Mouse (Mus musculus) heart, embryonic 15.5 days (tissue): ENCODE data around the gene Ap1m2. TPM values are rescaled to one million over a fixed set of nuclear protein-coding genes. Genes with fewer than 3 reads are reported as not detected.

Experiments used
- ATAC-seq: fragments of 200-750 bp; cut with Nextera tagmentation; replicated peaks from 2 replicates; pipeline ENCODE4 v1.8.0; 2017; ENCODE audit warnings: low read depth, moderate TSS enrichment; ENCODE audit not compliant: insufficient number of reproducible peaks, insufficient read depth, low FRiP score
- H3K27ac ChIP-seq: fragments of 300-500 bp; sonication (generic); 2 replicates; pipeline ENCODE4 v1.5.1; 2015; ENCODE audit warnings: mild to moderate bottlenecking, inconsistent platforms
- H3K27me3 ChIP-seq: fragments of 300-500 bp; sonication (generic); 2 replicates; pipeline ENCODE4 v1.6.1; 2015; ENCODE audit warnings: inconsistent platforms
- H3K36me3 ChIP-seq: fragments of 300-500 bp; sonication (generic); 2 replicates; pipeline ENCODE4 v1.6.1; 2015; ENCODE audit warnings: mild to moderate bottlenecking, inconsistent platforms
- H3K4me1 ChIP-seq: fragments of 300-500 bp; sonication (generic); replicated peaks from 2 replicates; pipeline ENCODE4 v1.6.1; 2015; ENCODE audit warnings: inconsistent platforms
- H3K4me2 ChIP-seq: fragments of 300-500 bp; sonication (generic); 2 replicates; pipeline ENCODE4 v1.6.1; 2015; ENCODE audit warnings: inconsistent platforms, mild to moderate bottlenecking, moderate library complexity
- H3K4me3 ChIP-seq: fragments of 300-500 bp; sonication (generic); 2 replicates; pipeline ENCODE4 v1.5.1; 2015; ENCODE audit warnings: mild to moderate bottlenecking, inconsistent platforms
- H3K9ac ChIP-seq: fragments of 300-500 bp; sonication (generic); 2 replicates; pipeline ENCODE4 v1.6.1; 2015; ENCODE audit warnings: mild to moderate bottlenecking, inconsistent platforms
- H3K9me3 ChIP-seq: fragments of 300-500 bp; sonication (generic); replicated peaks from 2 replicates; pipeline ENCODE4 v1.6.1; 2016; ENCODE audit warnings: inconsistent platforms
- WGBS: fragments of 180-500 bp; shearing (Covaris S2); methylation state at CpG from one replicate; pipeline ENCODE4 v1.1.7; 2015; ENCODE audit warnings: mixed read lengths; 5-methylcytosine and 5-hydroxymethylcytosine counted together
- polyA plus RNA-seq: library from polyadenylated mRNA; unstranded; fragments of >200 nt; fragmentation: Nextera tagmentation; extraction: Ambion mirVana; gene quantifications from 2 replicates; pipeline ENCODE4 v1.2.1, GENCODE M21; 2015

Gene Ap1m2
- polyA plus RNA-seq, 1 experiment from 2014 or later, result 1.8 TPM

DNA sequence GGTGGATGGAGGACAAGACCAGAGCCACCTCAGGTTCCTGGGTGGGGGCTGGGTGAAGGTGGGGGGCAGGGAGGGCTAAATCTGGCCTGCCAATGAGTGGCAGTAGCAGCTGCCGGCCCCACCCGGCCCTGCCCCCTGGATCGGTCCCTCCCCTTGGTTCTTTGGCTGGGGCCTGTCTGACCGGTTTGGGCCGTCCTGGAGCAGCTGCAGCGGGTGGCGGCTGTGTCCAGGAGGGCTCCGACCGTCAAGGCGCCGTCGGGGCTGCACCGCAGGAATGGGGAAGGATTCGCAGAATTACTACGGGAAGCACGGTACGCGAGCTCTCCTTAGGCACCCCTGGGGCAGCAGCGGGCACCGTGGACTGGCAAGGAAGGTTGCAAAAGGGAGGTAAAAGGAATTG, 25.5 kb upstream of the Ap1m2 start:
- peaks cover 25% of the 10 kb centered on the region for H3K4me1 ChIP-seq
- H3K36me3 ChIP-seq, result peaks cover 10% of the 10 kb centered on the region; the same call in 1 of the 2 replicates
- no peak overlapping the region for H3K27ac ChIP-seq
- WGBS, result 32% methylated on average over 20 of the region's 20 CpGs
- ATAC-seq, result peak; percentile 55; the same call in 1 of the 2 replicates
- H3K9ac ChIP-seq, result peak overlapping the region; percentile 2
- H3K9me3 ChIP-seq, result no peaks in the 10 kb centered on the region
- no peaks in the 10 kb centered on the region for H3K27me3 ChIP-seq
- peak overlapping the region; percentile 40 for H3K4me3 ChIP-seq
- H3K4me2 ChIP-seq, result peak overlapping the region; percentile 62

DNA sequence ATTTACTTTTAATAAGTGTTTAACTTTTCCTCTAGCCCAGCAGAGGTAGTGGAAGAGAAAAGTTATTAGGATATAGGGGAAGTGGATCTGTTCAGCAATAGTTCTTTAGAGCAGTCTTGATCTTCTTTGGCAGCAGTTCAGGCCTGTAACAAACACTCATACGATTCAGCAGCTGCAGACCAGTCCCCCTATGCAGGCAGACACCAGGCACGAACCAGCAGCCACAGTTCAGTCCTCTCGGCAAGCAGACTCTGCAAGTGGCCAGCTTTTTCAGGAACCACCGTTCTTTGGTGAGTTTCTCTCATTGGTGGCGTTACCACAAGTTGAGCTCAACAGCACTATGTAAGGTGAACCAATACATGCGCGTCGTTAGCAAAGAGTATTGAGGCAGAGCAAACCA, 24.4 kb upstream of the Ap1m2 start:
- H3K36me3 ChIP-seq, result no peaks in the 10 kb centered on the region
- WGBS, result 80% methylated on average over 8 of the region's 8 CpGs
- H3K4me2 ChIP-seq, result no peak overlapping the region
- no peak overlapping the region for H3K9ac ChIP-seq
- no peak overlapping the region for H3K27ac ChIP-seq
- peaks cover 37% of the 10 kb centered on the region for H3K4me1 ChIP-seq
- H3K4me3 ChIP-seq, result no peak overlapping the region
- H3K9me3 ChIP-seq, result no peaks in the 10 kb centered on the region
- ATAC-seq, result no peak
- H3K27me3 ChIP-seq, result no peaks in the 10 kb centered on the region

DNA sequence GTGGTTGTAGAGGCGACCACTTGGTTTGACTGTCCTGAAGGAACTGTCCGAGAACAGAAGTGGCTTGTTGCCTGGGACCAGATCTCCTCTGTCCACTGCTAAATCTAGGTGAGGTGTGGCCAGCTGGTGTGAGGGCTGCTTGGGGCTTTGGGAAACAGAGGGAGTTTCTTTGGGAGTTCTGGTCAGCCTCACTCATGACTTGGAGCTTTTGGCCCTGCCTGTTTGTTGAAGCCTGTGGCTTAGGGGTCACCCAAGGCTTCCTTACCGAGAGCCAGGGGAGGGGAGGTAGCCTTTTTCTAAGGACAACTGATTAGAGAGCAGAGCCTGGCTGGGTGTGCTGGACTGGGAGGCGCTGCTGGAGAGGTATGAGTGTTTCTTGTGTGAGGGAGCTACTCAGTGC, 23.3 kb upstream of the Ap1m2 start:
- 51% methylated on average over 4 of the region's 4 CpGs for WGBS
- Histone ChIP-seq H3K4me1 (peaks cover 40% of the 10 kb centered on the region), H3K4me2 (no peak overlapping the region), H3K4me3 (no peak overlapping the region), H3K27me3 (no peaks in the 10 kb centered on the region), H3K27ac (peak overlapping the region; percentile 45; the same call in 1 of the 2 replicates), H3K9me3 (no peaks in the 10 kb centered on the region), H3K36me3 (no peaks in the 10 kb centered on the region), H3K9ac (no peak overlapping the region)
- ATAC-seq, result no peak

DNA sequence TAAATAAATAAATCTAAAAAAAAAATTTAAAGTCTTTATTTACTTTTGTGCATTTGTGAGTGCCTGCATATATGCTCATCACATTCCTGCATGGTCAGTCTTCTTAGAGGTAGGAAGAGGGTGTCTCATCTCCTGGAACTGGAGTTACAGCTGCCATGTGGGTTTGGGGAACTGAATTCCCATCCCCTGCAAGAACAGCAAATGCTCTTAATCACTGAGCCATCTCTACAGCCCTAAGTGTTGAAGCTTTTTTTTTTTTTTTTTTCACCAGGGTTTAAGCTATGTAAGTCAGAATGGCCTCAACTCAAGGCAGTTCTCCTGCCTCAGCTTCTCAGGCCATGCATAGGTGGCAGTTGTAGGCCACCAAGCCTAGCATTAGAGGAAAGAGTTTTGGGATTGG, 22.6 kb upstream of the Ap1m2 start:
- Histone ChIP-seq H3K36me3 (no peaks in the 10 kb centered on the region), H3K9me3 (no peaks in the 10 kb centered on the region), H3K4me1 (peaks cover 46% of the 10 kb centered on the region), H3K27me3 (no peaks in the 10 kb centered on the region), H3K9ac (no peak overlapping the region), H3K4me3 (no peak overlapping the region), H3K4me2 (no peak overlapping the region), H3K27ac (no peak overlapping the region)
- no peak for ATAC-seq

DNA sequence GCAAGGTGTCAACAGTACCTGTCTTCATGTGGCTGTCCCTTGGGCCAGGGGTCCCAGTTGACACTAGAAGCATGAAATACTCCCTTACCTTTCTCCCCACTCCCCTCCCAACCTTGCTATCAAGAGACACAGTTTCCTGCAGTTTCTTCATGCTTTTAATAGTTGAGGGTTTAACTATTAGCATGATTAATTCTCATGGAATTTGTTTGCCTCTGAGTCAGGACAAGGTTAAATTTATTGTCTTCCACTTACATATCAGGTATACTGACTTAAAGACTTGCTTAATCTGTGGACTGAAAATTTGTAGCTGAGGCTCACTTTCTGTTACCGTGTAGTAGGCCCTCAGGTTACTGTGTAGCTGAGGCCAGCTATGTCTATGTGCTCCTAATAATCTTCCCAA, 21.4 kb upstream of the Ap1m2 start:
- H3K4me2 ChIP-seq, result no peak overlapping the region
- H3K4me3 ChIP-seq, result no peak overlapping the region
- H3K36me3 ChIP-seq, result no peaks in the 10 kb centered on the region
- H3K27me3 ChIP-seq, result no peaks in the 10 kb centered on the region
- no peak for ATAC-seq
- H3K9ac ChIP-seq, result no peak overlapping the region
- no peaks in the 10 kb centered on the region for H3K9me3 ChIP-seq
- WGBS, result 84% methylated on average over 1 of the region's 1 CpGs
- peaks cover 55% of the 10 kb centered on the region for H3K4me1 ChIP-seq
- H3K27ac ChIP-seq, result peak overlapping the region; percentile 55; the same call in 1 of the 2 replicates

DNA sequence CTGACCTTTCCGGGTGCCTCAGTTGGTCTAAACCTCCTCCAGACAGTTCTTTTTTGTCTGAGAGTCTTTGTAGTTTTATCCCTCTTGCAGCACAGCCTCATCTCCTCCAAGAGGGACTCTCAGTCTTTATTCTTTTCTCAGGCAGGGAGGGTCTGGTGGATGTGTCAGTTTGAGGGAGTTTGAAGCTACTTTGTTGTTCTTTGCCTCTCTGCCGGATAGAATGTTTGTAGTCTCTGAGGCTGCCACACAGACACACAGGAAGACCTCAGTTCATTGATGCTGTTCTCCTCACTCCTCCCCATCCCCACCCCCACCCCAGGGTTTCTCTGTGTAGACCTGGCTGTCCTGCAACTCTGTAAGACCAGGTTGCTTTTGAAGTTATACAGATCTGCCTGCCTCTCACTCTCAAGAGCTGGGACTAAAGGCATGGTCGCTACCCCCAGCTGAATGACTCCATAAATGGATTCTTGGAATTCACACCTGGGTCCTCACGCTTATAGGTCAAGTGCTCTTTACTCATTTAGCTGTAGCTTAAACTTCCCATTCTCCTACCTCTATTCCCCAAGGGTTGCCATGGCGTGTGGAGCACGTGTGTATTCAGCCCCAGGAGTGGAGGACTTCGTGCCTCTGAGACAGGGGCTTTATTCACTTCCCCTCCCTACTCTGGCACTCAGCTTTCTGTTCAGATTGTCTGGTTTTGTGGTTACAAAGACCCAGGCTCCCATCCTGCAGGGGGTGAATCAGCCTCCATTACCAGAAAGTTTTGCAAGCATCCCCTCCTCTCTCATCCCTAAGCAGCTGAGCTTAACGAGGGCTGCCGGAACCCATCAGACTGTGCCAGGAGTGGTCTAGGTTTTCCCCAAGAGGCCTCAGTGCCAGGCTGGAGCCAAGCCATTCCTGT, 20.3 kb upstream of the Ap1m2 start:
- H3K4me2 ChIP-seq, result no peak overlapping the region
- H3K27me3 ChIP-seq, result no peaks in the 10 kb centered on the region
- no peak overlapping the region for H3K9ac ChIP-seq
- H3K4me1 ChIP-seq, result peaks cover 59% of the 10 kb centered on the region
- no peak for ATAC-seq
- H3K9me3 ChIP-seq, result no peaks in the 10 kb centered on the region
- H3K27ac ChIP-seq, result peak overlapping the region; percentile 55
- H3K36me3 ChIP-seq, result no peaks in the 10 kb centered on the region
- 30% methylated on average over 9 of the region's 9 CpGs for WGBS
- H3K4me3 ChIP-seq, result no peak overlapping the region

DNA sequence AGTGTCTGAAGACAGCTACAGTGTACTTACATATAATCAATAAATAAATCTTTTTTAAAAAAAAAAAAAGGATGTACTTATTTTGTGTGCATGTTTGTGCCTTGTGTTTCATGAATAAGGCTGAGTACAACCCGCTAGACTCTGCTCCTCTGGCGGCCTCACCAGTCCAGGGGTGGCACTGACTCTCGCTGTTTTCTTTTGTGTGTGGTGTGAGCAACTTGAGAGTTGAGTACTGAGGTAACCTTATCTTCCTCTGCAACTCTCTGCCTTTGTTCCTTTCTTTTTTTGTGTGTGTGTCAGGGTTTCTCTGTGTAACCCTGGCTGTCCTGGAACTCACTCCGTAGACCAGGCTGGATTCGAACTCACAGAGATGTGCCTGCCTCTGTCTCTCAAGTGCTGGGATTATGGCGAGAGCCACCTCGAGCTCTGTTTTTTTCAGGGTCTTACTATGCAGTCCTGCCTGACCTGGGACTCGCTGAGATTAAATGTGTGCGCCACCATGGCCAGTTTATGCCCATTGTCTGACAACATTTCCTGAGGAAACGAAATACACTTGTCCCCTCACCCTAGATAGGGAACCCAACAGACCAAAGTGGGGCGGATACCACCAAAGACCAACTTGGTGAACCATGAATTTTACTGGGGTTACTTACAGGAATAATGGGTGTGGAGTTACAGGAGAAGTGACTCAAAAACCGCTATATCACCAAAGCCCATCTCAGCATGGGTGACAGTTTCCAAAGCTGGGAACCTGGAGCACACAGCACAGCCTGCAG, 19.4 kb upstream of the Ap1m2 start:
- H3K4me1 ChIP-seq, result peaks cover 62% of the 10 kb centered on the region
- no peaks in the 10 kb centered on the region for H3K27me3 ChIP-seq
- H3K9me3 ChIP-seq, result no peaks in the 10 kb centered on the region
- H3K27ac ChIP-seq, result peak overlapping the region; percentile 55
- 77% methylated on average over 12 of the region's 12 CpGs for WGBS
- H3K4me3 ChIP-seq, result no peak overlapping the region
- H3K36me3 ChIP-seq, result no peaks in the 10 kb centered on the region
- no peak for ATAC-seq
- H3K9ac ChIP-seq, result no peak overlapping the region
- no peak overlapping the region for H3K4me2 ChIP-seq

DNA sequence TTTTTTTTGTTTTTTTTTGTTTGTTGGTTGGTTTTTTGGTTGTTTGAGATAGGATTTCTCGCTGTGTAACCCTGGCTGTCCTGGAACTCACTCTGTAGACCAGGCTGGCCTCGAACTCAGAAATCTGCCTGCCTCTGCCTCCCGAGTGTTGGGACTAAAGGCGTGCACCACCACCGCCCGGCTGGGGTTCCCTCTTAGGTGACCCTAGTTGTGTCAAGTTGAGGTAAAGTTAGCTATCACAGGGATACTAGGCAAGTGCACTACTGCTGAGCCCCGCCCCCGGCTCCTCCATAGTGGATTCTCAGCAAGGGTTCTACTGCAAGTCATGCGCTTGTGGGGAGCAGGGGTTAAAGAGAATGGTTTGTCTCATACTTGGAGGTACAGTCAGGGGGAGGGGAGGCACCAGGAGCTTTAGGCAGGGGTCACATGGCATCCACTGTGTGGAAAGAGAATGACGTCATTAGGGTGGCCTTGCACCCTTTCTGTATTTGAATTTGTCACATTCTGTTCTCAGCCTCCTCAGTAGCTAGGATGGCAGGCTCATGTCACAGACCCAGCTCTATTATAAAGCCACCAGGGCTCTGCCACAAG, 17.7 kb upstream of the Ap1m2 start:
- Histone ChIP-seq H3K4me2 (no peak overlapping the region), H3K27ac (peak overlapping the region; percentile 78), H3K4me3 (no peak overlapping the region), H3K9ac (no peak overlapping the region), H3K4me1 (peaks cover 52% of the 10 kb centered on the region), H3K36me3 (peaks cover 3% of the 10 kb centered on the region; the same call in 1 of the 2 replicates), H3K9me3 (no peaks in the 10 kb centered on the region), H3K27me3 (no peaks in the 10 kb centered on the region)
- no peak for ATAC-seq
- WGBS, result 87% methylated on average over 10 of the region's 10 CpGs

DNA sequence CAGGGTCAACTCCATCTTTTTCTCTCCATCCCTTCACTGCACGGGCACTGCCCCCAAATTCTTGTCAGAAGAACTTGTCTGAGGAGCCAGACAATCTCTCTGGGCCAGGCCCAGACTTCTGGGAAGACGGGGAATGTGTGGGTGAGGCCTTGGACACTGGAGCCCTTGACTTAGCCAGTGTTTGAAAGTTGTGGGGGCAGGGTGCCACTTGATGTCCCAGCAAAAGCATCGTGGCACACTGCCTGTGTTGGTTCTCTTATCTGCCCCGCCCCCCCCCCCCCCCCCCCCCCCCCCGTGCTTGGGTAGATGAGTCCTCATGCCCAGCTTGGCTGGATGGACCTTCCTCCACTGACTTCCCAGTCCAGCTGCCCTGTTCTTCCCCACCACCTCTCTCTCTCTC, 16.9 kb upstream of the Ap1m2 start:
- Histone ChIP-seq H3K9ac (no peak overlapping the region), H3K9me3 (no peaks in the 10 kb centered on the region), H3K4me3 (no peak overlapping the region), H3K36me3 (peaks cover 5% of the 10 kb centered on the region; the same call in 1 of the 2 replicates), H3K27me3 (no peaks in the 10 kb centered on the region), H3K4me2 (no peak overlapping the region), H3K4me1 (peaks cover 54% of the 10 kb centered on the region), H3K27ac (peak overlapping the region; percentile 61)
- peak; percentile 67 for ATAC-seq
- WGBS, result 27% methylated on average over 3 of the region's 5 CpGs

DNA sequence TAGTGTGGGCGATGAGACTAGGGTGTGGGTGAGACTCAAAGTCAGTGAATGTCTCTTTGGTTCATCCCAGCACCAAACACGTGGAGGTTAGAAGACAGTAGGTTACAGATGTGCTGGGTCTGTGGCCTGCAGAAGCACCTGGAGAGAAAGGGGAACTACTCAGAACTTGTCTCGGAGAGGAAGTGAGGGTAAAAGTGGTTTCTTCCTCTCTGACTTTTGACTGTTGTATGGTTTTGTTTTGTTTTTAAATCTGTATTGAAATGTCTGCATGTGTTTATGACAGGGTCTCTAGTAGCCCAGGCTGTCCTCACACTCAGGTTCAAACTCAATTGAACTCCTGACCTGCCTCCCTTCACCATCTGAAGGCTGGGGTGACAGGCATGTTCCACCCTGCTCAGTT, 15.9 kb upstream of the Ap1m2 start:
- 71% methylated on average over 3 of the region's 3 CpGs for WGBS
- Histone ChIP-seq H3K4me2 (no peak overlapping the region), H3K4me1 (peaks cover 57% of the 10 kb centered on the region), H3K9ac (no peak overlapping the region), H3K27me3 (no peaks in the 10 kb centered on the region), H3K36me3 (peaks cover 5% of the 10 kb centered on the region; the same call in 1 of the 2 replicates), H3K27ac (peak overlapping the region; percentile 61; the same call in 1 of the 2 replicates), H3K4me3 (no peak overlapping the region), H3K9me3 (no peaks in the 10 kb centered on the region)
- no peak for ATAC-seq

DNA sequence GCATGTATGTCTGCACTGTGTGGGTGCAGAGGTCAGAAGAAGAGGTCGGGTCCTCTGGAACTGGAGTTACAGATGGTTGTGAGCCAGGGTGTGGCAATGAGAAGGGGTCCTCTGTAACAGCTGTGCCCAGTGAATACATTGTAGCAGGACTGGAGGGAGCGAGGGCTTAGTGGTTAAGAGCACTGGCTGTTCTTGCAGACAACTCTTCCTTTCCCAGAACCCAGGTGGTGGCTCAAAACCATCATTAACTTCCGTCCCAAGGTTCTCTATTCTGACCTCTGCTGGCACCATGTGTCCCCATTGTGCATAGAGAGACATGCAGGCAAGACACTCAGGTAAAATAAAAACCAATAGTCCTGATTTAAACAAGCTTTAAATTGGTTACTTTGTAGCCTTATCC, 15.4 kb upstream of the Ap1m2 start:
- H3K36me3 ChIP-seq, result peaks cover 5% of the 10 kb centered on the region; the same call in 1 of the 2 replicates
- ATAC-seq, result no peak
- no peak overlapping the region for H3K4me3 ChIP-seq
- peak overlapping the region; percentile 61; the same call in 1 of the 2 replicates for H3K27ac ChIP-seq
- no peak overlapping the region for H3K4me2 ChIP-seq
- H3K27me3 ChIP-seq, result no peaks in the 10 kb centered on the region
- 64% methylated on average over 3 of the region's 3 CpGs for WGBS
- H3K9ac ChIP-seq, result no peak overlapping the region
- H3K4me1 ChIP-seq, result peaks cover 55% of the 10 kb centered on the region
- no peaks in the 10 kb centered on the region for H3K9me3 ChIP-seq
